Mouse (Mus musculus) midbrain, embryonic 11.5 days (tissue): ENCODE data around the gene Col8a2. TPM values are rescaled to one million over a fixed set of nuclear protein-coding genes. Genes with fewer than 3 reads are reported as not detected.
A peak's percentile ranks its signal among the peaks of the same experiment; 100 is the strongest.

ENCODE experiments used
- ATAC-seq: fragments of 200-750 bp; cut with Nextera tagmentation; 2 replicates; pipeline ENCODE4 v1.8.0; 2017; ENCODE audit warnings: moderate TSS enrichment, moderate library complexity; ENCODE audit not compliant: low FRiP score
- DNase-seq: peaks from one replicate; pipeline ENCODE4 v3.0.0; 2015; ENCODE audit warnings: low spot score; ENCODE audit errors: missing footprints
- H3K27ac ChIP-seq: fragments of 300-500 bp; sonication (generic); 2 replicates; pipeline ENCODE4 v1.5.1; 2014; ENCODE audit warnings: low read depth, low read length
- H3K27me3 ChIP-seq: fragments of 300-500 bp; sonication (generic); 2 replicates; pipeline ENCODE4 v1.6.1; 2014; ENCODE audit warnings: mild to moderate bottlenecking, low read length, moderate library complexity, mixed read lengths; ENCODE audit not compliant: control insufficient read depth, insufficient read depth
- H3K36me3 ChIP-seq: fragments of 300-500 bp; sonication (generic); 2 replicates; pipeline ENCODE4 v1.6.1; 2014; ENCODE audit warnings: mild to moderate bottlenecking, low read length, moderate library complexity, mixed read lengths; ENCODE audit not compliant: control insufficient read depth, insufficient read depth
- H3K4me1 ChIP-seq: fragments of 300-500 bp; sonication (generic); 2 replicates; pipeline ENCODE4 v1.6.1; 2014; ENCODE audit warnings: low read length; ENCODE audit not compliant: control insufficient read depth, insufficient read depth
- H3K4me2 ChIP-seq: fragments of 300-500 bp; sonication (generic); 2 replicates; pipeline ENCODE4 v1.6.1; 2014; ENCODE audit warnings: mild to moderate bottlenecking, moderate library complexity
- H3K4me3 ChIP-seq: fragments of 300-500 bp; sonication (generic); 2 replicates; pipeline ENCODE4 v1.5.1; 2014; ENCODE audit warnings: low read depth, low read length
- H3K9ac ChIP-seq: fragments of 300-500 bp; sonication (generic); 2 replicates; pipeline ENCODE4 v1.6.1; 2014; ENCODE audit warnings: low read length
- H3K9me3 ChIP-seq: fragments of 300-500 bp; sonication (generic); 2 replicates; pipeline ENCODE4 v1.6.1; 2016; ENCODE audit warnings: low read length; ENCODE audit not compliant: control insufficient read depth
- WGBS: fragments of 180-500 bp; shearing (Covaris S2); extraction: QIAGEN DNeasy Blood & Tissue Kit; methylation state at CpG from one replicate; pipeline ENCODE4 v1.1.7; 2014; 5-methylcytosine and 5-hydroxymethylcytosine counted together
- polyA plus RNA-seq: library from polyadenylated mRNA; unstranded; fragments of >200 nt; fragmentation: Nextera tagmentation; extraction: Ambion mirVana; gene quantifications from 2 replicates; pipeline ENCODE4 v1.2.1, GENCODE M21; 2014

Gene Col8a2
- polyA plus RNA-seq, 1 experiment from 2014 or later = 9.1 TPM

DNA sequence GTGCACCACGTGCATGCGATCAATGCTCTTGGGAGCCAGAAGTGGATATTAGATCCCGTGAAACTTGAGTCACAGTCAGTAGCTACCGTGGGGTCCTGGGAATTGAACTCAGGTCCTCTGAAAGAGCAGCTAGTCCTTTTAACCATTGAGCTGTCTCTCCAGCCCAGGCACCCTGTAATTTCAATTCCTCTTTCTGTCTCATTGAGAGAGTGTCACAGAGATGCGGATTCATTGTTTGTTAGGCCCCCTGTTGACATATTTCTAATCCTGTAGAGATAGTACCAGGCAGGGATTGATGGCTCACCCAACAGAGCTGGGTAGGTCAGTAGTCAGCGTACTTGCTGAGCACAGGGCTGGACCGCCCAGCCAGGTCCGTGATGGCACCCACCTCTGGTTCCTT lies 3.7 kb downstream of the Col8a2 start:
- Histone ChIP-seq H3K9me3 (no peaks in the 10 kb centered on the region), H3K4me3 (no peak overlapping the region), H3K36me3 (no peaks in the 10 kb centered on the region), H3K4me2 (no peak overlapping the region), H3K27ac (no peak overlapping the region), H3K27me3 (peaks cover 32% of the 10 kb centered on the region), H3K4me1 (peaks cover 7% of the 10 kb centered on the region), H3K9ac (no peak overlapping the region)
- DNase-seq (no peak), ATAC-seq (no peak)
- WGBS = 83% methylated on average over 8 of the region's 8 CpGs

DNA sequence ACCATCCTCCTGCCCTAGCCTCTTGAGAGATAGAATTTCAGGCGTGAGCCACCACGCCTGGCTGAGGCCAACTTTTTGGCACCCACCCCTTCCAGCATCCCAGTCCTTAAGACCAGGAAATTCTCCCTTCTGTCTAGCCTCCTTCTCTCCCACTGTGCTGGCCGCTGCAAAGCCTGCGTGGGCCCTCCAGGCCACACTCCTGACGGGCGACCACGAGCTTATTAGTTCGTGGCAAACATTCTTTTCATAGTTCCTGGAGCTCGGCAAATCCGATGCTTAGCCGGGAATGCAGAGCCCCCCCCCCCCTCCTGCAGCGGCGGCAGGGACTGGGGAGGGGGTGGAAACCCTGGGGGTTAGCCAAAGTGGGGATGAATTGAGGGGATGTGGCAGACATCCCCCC lies 4.6 kb downstream of the Col8a2 start:
- Histone ChIP-seq H3K27ac (no peak overlapping the region), H3K27me3 (peaks cover 30% of the 10 kb centered on the region), H3K4me2 (no peak overlapping the region), H3K4me3 (no peak overlapping the region), H3K4me1 (peaks cover 7% of the 10 kb centered on the region), H3K36me3 (no peaks in the 10 kb centered on the region), H3K9ac (no peak overlapping the region), H3K9me3 (no peaks in the 10 kb centered on the region)
- WGBS = 21% methylated on average over 13 of the region's 13 CpGs
- no peak for DNase-seq
- ATAC-seq = no peak

DNA sequence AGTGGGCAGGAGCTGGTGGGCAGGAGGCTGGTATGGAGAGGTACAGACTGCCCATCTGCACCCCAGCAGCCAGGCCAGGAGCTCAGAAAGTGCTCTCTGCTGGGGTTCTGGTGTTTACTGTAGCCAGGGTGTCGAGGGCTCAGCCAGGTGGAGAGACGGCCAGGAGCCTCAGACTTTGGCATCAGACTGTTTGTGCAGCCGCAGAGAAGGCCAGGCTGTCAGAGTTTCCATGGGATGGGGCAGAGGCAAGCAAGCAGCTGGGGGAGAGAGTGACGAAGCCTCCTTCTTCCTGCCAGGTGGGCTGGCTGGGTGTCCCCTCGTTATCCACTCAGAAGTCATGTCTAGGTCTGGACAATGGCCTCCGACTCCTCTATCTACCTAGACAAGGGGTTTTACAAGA lies 8.6 kb downstream of the Col8a2 start:
- H3K9me3 ChIP-seq = no peaks in the 10 kb centered on the region
- H3K9ac ChIP-seq = no peak overlapping the region
- H3K4me1 ChIP-seq = peaks cover 7% of the 10 kb centered on the region; the same call in 1 of the 2 replicates
- H3K4me2 ChIP-seq = no peak overlapping the region
- no peak overlapping the region for H3K27ac ChIP-seq
- H3K27me3 ChIP-seq = peaks cover 37% of the 10 kb centered on the region
- no peak for ATAC-seq
- no peaks in the 10 kb centered on the region for H3K36me3 ChIP-seq
- no peak overlapping the region for H3K4me3 ChIP-seq
- no peak for DNase-seq
- WGBS = 68% methylated on average over 6 of the region's 6 CpGs

DNA sequence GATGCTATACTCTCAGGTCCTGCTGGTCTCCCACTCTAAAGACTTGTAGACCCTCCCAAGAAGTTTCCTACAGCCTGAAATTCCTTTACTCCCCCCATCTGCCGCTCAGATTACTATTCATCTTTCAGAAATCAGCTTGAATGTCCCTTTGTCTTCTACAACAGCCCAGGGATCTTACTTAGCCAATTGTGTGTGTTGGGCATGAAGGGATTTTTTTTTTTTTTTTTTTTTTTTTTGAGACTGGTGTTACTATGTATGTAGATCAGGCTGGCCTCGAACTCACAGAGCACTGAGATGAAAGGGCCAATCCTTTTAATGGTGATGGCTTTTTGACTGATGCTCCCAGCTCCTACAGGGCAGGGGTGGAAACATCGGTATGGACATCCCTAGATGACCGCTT lies 9.3 kb downstream of the Col8a2 start:
- Histone ChIP-seq H3K9me3 (no peaks in the 10 kb centered on the region), H3K4me2 (no peak overlapping the region), H3K27me3 (peaks cover 45% of the 10 kb centered on the region), H3K27ac (no peak overlapping the region), H3K4me1 (peaks cover 9% of the 10 kb centered on the region; the same call in 1 of the 2 replicates), H3K4me3 (no peak overlapping the region), H3K36me3 (no peaks in the 10 kb centered on the region), H3K9ac (no peak overlapping the region)
- WGBS = 45% methylated on average over 4 of the region's 4 CpGs
- DNase-seq (no peak), ATAC-seq (no peak)

DNA sequence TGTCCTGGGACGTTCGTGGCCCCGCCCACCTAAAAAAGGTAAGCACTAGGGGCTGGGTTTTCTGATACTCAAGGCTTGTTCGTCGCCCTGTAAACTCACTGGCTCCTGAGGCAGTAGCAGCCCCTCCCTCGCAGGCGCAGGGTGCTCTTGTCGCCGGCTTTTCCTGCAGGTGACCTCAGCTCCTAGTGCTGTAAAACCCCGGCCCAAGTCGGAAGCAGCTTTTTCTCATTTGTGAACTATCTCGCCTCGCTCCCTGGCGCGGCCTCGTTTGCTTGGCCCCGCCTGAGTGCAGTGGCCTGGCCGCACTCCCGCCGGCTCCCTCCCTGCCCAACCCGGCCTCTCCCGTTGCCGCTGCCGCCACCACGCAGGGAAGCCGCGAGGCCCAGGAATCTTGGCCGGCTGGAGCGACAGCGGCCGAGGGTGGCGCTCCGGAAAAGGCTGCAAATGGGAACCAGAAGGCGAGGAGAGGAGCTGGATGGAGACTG lies 10.1 kb downstream of the Col8a2 start:
- no peak overlapping the region for H3K27ac ChIP-seq
- H3K36me3 ChIP-seq = no peaks in the 10 kb centered on the region
- H3K9ac ChIP-seq = peak overlapping the region; percentile 61
- H3K4me2 ChIP-seq = peak overlapping the region; percentile 51
- H3K4me1 ChIP-seq = peaks cover 12% of the 10 kb centered on the region; the same call in 1 of the 2 replicates
- peak overlapping the region; percentile 26 for H3K4me3 ChIP-seq
- DNase-seq = peak; percentile 95
- peaks cover 52% of the 10 kb centered on the region for H3K27me3 ChIP-seq
- under 1% methylated on average over 34 of the region's 34 CpGs for WGBS
- H3K9me3 ChIP-seq = no peaks in the 10 kb centered on the region
- ATAC-seq = no peak

DNA sequence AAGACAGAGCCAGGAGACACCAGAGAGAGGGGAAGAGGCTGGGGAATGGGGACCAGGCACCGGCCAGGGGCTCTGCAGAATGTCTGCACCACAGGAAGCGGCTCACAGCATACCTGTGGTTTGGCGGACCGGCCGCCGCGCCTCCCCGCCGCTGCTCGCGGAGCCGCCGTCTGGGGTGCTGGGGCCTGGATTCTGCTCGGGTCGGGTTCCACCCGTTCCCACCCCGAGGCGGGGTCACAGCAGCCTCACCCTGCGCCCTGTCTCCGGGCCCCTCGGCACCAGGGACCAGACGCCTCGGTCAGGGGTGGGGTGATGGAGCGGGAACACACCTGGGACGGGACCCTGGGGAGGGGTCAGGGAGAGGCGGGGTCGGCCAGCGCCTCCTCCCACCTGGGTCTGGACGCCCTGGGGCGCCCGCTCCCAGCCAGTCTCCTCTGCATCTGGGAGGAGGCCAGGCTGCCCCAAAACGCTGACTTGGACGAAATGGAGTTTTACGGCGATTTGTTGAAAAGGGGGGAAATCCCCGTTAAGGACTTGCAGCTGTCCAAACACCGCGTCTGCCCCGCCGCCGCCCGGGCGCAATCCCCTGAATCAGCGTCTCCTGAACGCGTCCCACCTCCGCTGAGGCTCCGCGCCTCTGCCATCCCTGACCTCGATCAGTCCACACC lies 14.5 kb downstream of the Col8a2 start:
- no peak overlapping the region for H3K9ac ChIP-seq

DNA sequence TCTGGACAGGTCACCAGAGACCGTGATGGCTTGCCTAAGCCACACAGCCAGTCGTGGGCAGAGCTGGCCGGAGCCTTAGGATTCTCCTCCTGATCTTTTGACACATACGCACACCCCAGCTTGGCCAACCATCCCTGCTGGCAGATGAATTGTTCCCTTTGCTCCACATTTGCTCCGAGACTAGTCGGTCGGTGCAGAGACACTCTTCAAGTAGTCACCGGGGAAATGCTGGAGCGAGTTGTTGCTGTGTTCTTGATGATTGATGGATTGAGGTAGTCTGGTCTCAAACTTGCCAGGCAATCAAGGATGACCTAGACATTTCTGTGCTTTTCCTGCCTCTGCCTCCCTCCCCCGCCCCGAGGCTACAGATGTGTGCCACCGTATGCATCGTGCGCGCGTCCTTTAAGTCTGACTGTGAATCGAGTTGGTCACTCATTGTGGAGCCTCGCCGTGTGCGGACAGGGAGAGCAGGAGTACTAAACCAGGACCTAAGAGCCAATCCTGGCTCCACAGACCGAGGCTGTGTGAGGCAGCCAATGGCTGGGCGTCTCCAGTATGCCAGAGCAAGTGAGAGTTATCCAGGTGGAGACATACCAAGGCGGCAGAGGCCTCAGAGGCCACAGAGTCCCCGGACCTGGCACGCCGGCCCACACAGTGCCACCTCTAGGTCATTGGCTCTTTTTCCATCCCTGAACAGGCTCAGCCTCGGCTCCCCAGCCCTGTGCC lies 15.2 kb downstream of the Col8a2 start:
- WGBS = 5% methylated on average over 27 of the region's 27 CpGs
- H3K4me3 ChIP-seq = peak overlapping the region; percentile 10; the same call in 1 of the 2 replicates
- peaks cover 58% of the 10 kb centered on the region for H3K27me3 ChIP-seq
- peaks cover 3% of the 10 kb centered on the region; the same call in 1 of the 2 replicates for H3K9me3 ChIP-seq
- peak; percentile 93 for DNase-seq
- no peak overlapping the region for H3K27ac ChIP-seq
- H3K9ac ChIP-seq = no peak overlapping the region
- H3K4me1 ChIP-seq = peaks cover 9% of the 10 kb centered on the region; the same call in 1 of the 2 replicates
- ATAC-seq = no peak
- peak overlapping the region; percentile 21; the same call in 1 of the 2 replicates for H3K4me2 ChIP-seq
- H3K36me3 ChIP-seq = no peaks in the 10 kb centered on the region

More for the DNA sequence above, 14.5 kb downstream of the Col8a2 start:
- 1% methylated on average over 49 of the region's 50 CpGs for WGBS
- Histone ChIP-seq H3K27ac (no peak overlapping the region), H3K36me3 (no peaks in the 10 kb centered on the region), H3K4me3 (peak overlapping the region; percentile 10), H3K4me1 (peaks cover 12% of the 10 kb centered on the region; the same call in 1 of the 2 replicates), H3K4me2 (peak overlapping the region; percentile 21; the same call in 1 of the 2 replicates), H3K9me3 (peaks cover 2% of the 10 kb centered on the region; the same call in 1 of the 2 replicates), H3K27me3 (peaks cover 64% of the 10 kb centered on the region)
- ATAC-seq = no peak
- DNase-seq = no peak

DNA sequence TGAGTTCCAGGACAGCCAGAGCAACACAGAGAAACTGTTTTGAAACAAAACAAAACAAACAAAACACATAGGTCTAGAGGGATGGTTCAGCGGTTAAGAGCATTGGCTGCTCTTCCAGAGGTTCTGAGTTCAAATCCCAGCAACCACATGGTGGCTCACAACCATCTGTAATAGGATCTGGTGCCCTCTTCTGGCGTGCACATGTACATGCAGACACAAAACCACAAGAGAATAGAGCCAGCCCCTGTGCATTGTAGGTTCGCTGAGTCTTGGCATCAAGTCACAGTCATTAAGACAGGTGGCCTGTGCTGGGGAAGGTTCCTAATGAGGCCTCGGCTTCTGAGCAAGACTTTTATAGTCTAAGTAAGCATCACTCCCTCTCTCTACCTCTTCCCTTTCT lies 17.3 kb downstream of the Col8a2 start:
- ATAC-seq (no peak), DNase-seq (no peak)
- Histone ChIP-seq H3K4me3 (no peak overlapping the region), H3K4me1 (0 out of 2 replicates have a peak, but pooled peaks cover 5% of the 10 kb centered on the region), H3K27me3 (peaks cover 41% of the 10 kb centered on the region), H3K27ac (no peak overlapping the region), H3K36me3 (no peaks in the 10 kb centered on the region), H3K9ac (no peak overlapping the region), H3K9me3 (peaks cover 3% of the 10 kb centered on the region; the same call in 1 of the 2 replicates), H3K4me2 (no peak overlapping the region)
- WGBS = 59% methylated on average over 4 of the region's 4 CpGs

DNA sequence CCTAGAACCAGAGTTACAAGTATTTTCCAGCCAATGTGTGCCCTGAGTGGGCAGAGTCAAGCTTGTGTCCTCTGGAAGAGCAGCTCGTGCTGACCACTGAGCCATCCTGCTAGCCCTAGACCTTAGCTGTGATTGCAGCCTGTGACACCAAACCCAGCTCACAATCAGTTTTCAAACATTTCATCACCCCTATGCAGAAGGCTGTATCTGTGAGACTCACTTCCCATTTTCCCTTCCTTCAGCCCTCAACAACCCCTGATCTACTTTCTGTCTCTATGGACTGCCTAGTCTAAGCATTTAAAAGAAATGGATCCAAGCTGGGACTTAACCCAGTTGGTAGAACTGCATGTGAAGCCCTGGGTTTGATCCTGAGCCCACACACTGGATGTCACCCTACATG lies 18.8 kb downstream of the Col8a2 start:
- Histone ChIP-seq H3K4me3 (no peak overlapping the region), H3K4me1 (0 out of 2 replicates have a peak, but pooled peaks cover 8% of the 10 kb centered on the region), H3K4me2 (no peak overlapping the region), H3K27ac (no peak overlapping the region), H3K9ac (no peak overlapping the region), H3K27me3 (peaks cover 28% of the 10 kb centered on the region), H3K9me3 (peaks cover 3% of the 10 kb centered on the region; the same call in 1 of the 2 replicates), H3K36me3 (no peaks in the 10 kb centered on the region)
- ATAC-seq (no peak), DNase-seq (no peak)
- 94% methylated on average over 1 of the region's 1 CpGs for WGBS
